Mouse (Mus musculus) left cerebral cortex, postnatal 36 days (tissue): ENCODE measurements around the gene Sgms1. TPM values are rescaled to one million over a fixed set of nuclear protein-coding genes. Genes with fewer than 3 reads are reported as not detected.

Source experiments
- DNase-seq, 2 experiments: peaks; one replicate each; pipeline ENCODE4 v3.0.0; 2021 to 2022; ENCODE audit warnings: low spot score in 2 of 2, mixed read lengths in 1 of 2
- intact Hi-C: fragments of 180-260 bp; cut with DNase I; formaldehyde crosslinking; loops from one replicate; pipeline ENCODE4 v1.15.1; 2025
- total RNA-seq, 2 experiments: library from RNA; stranded (reverse); gene quantifications; 2 replicates each; pipeline ENCODE4 v1.2.3; 2021

The Sgms1 gene
- total RNA-seq, 2 experiments from 2014 or later: 38.5 to 58.1 TPM

DNA sequence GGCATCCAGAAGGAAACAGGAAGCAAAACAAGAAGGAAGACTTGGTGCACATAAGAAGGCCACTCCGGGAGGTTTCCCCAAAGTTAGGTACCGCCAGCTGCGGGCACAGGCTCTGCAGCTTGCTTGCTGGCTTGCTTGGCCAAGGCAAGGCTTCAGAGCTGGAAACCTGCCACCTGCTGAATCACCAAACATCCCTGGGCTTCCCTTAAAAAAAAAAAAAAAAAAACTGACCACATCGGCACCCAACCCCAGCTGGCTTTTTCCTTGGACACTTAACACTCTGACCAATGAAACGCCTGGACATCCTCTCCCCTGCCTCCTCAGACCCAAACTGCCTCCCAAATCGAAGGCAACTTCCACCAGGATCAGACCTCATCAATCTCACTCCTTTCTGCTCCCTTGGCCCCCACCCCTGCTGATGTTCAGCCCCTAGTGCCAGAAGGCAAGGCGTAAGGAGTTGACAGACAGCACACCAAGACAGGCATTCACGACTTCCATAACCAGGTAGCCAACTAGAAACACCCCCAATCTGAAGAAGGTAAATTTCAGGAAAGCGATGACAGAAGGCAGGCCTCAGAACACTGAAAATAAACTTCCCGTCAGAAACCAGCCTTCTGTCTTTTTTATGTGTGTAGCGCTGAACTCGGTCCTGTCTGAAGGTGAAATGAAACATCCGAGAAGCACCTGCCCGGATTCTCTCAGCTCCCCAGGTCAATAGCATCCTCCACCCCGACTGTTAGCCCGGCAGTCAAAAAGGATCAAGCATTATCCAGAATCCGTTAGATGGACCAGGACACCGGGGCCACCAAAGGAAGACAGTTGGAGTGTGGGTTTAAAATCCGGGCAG lies 2.7 kb downstream of the Sgms1 start:
- peak; percentile 45 to 52 for DNase-seq
- intact Hi-C loops: loop anchor here (1.0 to 5.0 kb wide), 3 partner anchors 64 to 279 kb away; partner anchors contain the start of gene Asah2

DNA sequence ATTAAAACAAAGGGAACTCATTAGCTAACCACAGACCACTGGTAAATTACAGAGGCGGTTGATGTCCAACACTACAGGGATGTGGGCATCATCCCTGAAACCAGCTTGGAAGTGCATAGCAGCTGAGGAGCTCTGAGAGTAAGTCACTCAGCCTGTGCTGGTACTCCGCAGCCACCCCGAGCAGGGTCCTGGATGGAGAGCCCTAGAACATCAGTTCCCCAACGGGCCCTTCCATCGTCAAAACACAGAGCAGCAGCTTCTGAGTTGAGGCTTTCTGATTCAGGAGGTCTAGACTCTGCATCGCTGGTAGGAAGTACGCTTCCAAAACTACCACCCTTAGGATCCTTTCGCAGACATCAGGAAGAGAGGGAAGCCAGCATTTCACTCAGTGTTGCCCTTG lies 5.8 kb downstream of the Sgms1 start:
- intact Hi-C loops: no loop called here
- DNase-seq: no peak

GRCm38 (mm10) chr19:32381511-32381961 lies 8.0 kb downstream of the Sgms1 start:
- intact Hi-C loops: no loop called here
- DNase-seq: no peak

DNA sequence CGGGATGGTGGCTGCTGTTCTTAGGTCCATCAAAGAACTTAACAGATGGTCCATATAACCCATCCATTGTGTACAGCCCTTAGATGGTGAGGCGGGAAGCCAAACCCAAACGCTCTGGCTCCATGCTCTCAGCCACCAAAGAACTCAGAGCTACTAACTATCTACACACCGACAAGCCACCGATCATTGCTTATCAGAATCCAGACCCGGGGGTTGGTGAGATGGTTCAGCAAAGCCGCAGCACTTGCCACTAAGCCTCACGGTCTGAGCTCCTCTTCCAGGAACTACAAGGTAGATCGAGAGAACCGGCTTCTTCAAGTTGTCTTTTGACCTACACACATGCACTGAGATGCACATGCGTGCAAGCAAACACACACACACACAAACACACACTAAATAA lies 8.8 kb downstream of the Sgms1 start:
- intact Hi-C loops: no loop called here
- DNase-seq: no peak

GRCm38 (mm10) chr19:32379239-32379920 lies 10.1 kb downstream of the Sgms1 start:
- intact Hi-C loops: no loop called here
- DNase-seq: no peak

- intact Hi-C loops: no loop called here
- no peak for DNase-seq
These were observed 10.9 kb downstream of the Sgms1 start for GRCm38 (mm10) chr19:32378581-32378980.

GRCm38 (mm10) chr19:32377701-32378325 lies 11.7 kb downstream of the Sgms1 start:
- DNase-seq: no peak
- intact Hi-C loops: no loop called here

DNA sequence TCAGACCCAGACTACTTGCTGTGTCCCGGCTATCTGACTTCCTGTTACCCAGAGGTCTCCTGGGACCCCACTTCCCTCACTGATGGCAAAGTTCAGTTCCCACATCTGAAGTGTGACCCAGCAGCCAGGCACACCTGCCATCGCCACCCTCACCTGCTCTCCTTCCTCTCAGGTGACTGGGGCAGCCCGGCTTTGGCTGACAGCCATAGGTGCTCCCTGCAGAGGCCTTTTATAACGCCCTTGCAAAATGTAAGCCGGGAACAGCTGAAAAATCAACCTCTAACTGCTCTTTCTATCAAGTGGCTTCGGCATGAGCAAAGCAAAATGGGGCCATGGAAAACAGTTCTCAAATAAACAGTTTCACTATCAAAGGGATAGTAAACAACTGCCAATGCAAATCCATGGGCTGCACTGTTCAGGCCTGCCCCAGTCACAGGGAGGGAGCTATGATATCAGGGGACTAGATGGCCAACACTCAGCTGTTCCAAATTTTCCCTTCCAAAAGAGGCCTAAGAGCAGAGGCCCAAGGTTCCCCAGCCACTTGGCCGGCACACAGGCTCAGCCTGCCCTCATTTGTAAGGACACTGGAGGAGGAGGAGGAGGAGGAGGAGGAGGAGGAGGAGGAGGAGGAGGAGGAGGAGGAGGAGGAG lies 12.5 kb downstream of the Sgms1 start:
- intact Hi-C loops: no loop called here
- no peak for DNase-seq

GRCm38 (mm10) chr19:32376054-32376453 lies 13.5 kb downstream of the Sgms1 start:
- intact Hi-C loops: no loop called here
- no peak for DNase-seq

DNA sequence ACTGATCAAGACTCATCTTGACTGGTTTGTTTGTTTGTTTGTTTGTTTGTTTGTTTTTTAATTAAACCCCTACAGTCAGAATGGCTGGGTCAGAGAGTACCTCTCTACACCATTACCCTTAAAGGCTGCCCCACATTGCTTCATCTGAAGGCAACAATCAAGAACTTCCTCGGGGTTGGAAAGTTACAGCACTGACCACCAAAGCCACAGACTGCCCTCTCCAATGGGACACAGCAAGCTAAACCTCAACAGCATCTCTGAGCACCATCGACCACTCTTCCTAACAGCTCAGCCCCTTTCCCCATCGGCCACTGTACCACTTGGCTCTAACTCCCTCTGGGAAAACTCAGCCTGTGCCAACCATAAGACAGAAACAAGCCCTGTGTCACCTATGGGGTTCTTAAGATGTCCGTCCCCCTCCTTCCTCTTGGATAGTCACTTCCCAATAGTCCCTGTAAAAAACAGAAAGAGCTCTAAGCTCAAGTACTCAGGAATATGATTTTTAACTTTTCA lies 14.0 kb downstream of the Sgms1 start:
- no peak for DNase-seq
- intact Hi-C loops: no loop called here

GRCm38 (mm10) chr19:32374751-32375150 lies 14.8 kb downstream of the Sgms1 start:
- no peak for DNase-seq
- intact Hi-C loops: no loop called here

DNA sequence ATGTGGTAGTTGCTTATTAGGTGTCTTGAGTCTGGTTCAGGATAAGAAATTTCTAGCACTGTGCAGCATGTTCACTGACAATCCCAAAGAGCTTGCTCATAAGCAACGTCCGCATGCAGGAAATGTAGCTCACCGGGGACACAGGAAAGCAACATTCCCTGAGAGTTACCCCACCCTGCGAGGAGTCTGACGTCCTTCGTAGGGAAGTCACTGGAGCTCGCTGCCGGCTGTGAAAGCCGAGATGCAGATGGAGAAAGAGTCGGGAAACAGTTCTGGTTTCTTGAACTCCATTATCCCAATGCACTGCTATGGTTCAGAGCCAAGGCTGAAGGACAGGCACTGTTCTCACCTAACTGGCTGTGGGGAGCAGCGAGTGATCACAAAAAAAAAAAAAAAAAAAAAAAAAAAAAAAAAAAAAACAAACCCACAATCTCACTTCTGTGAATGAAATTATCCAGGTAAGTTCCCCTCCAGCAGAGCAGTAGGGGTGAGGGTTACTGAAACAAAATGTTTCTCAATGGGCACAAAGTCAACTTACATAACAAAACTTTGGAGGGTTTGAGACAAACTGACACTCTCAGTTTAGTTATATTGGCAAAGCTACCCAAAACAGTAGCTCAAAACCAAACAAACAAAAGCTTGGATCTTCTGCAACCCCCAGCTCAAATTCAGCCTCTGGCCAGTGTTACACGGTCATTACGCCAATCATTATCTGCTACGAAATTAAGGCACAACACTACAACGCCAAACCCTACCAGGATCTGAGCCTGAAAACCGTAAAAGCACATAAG lies 15.5 kb downstream of the Sgms1 start:
- no peak for DNase-seq
- intact Hi-C loops: no loop called here

- intact Hi-C loops: no loop called here
- DNase-seq: no peak
These were observed 17.1 kb downstream of the Sgms1 start for GRCm38 (mm10) chr19:32372373-32372772.

DNA sequence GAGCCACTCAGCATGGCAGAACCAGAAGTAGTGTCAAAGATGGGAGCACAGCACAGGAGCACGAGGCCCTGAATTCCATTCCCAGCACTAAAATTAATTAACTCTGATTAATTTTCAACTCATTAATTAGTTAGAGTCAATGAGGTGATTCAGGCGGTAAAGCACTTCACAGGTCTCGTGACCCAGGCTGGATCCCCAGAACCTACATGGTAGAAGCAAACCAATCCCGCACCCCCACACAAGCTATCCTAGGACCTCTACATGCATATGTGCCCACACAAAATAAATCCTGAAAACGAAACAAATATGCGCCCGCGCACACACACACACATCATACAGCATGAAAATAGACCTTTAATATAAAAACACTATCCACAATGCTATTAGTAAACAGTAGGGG lies 22.2 kb downstream of the Sgms1 start:
- DNase-seq: no peak
- intact Hi-C loops: no loop called here

GRCm38 (mm10) chr19:32366406-32366805 lies 23.1 kb downstream of the Sgms1 start:
- intact Hi-C loops: no loop called here
- DNase-seq: no peak

- DNase-seq: peak; percentile 55 to 66
- intact Hi-C loops: no loop called here
These were observed 24.4 kb downstream of the Sgms1 start for GRCm38 (mm10) chr19:32365111-32365510.

- intact Hi-C loops: no loop called here
- DNase-seq: no peak
These were observed 25.9 kb downstream of the Sgms1 start for GRCm38 (mm10) chr19:32363587-32363986.

DNA sequence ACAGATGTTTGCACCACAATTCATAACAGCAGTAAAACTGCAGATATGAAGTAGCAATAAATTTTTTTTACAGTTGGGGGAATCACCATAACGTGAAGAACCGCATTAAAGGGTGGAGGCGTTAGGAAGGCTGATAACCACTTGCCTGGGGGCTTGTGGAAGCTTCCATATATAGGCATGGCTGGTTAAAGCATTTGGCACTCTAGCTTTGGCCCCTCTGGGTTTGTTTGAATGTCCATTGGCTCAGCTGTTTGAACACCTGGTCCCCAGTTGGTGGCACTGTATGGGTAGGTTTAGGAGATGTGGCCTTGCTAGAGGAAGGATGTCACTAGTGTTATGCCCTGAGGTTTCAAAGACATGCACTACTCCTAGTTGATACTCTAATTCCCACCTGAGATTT lies 27.0 kb downstream of the Sgms1 start:
- intact Hi-C loops: no loop called here
- no peak for DNase-seq
